Mouse (Mus musculus) heart, adult 18-20 months (tissue): ENCODE results near the gene Dsp. TPM values are rescaled to one million over a fixed set of nuclear protein-coding genes. Genes with fewer than 3 reads are reported as not detected.

ENCODE experiments used
- DNase-seq, 2 experiments: peaks; one replicate each; pipeline ENCODE4 v3.0.0; 2021 to 2022; ENCODE audit warnings: mixed read lengths in 1 of 2
- total RNA-seq, 2 experiments: library from RNA; stranded (reverse); gene quantifications; 2 replicates each; pipeline ENCODE4 v1.2.3; 2021

Gene Dsp
- total RNA-seq, 2 experiments from 2014 or later, result 526 to 592 TPM

- DNase-seq, result peak; percentile 81
Measured at GRCm38 (mm10) chr13:38170707-38171144, 19.6 kb downstream of the Dsp start.

DNA sequence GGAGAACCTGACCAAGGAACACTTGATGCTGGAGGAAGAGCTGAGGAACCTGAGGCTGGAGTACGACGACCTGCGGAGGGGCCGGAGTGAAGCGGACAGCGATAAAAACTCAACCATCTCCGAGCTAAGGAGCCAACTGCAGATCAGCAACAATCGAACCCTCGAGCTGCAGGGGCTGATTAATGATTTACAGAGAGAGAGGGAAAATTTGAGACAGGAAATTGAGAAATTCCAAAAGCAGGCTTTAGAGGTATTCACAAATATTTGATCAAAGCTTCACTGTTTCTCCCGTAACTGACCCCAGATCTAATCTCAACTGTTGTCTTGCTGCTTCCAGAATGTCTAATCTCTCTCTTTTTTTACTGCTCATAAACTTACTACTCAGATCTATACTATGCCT lies 42.3 kb downstream of the Dsp start:
- no peak for DNase-seq

DNA sequence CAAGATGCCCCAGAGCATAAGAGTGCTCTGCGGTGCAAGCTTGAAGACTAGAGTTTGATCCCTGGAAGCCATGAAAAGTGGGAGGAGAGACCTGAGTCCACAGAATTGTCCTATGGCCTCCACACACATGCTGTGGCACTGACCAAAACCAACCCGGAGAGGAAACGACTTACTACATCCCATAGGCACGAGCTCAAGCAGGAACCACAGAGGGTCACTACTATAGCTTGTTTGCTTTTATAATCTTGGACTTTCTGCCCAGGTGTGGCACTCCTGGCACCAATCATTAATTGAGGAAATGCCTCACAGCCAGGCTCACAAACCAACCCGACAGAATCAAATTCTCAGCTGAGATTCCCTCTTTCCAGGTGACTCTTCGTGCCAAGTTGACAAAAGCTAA lies 50.3 kb downstream of the Dsp start:
- no peak for DNase-seq

GRCm38 (mm10) chr13:38204171-38204570 lies 53.1 kb downstream of the Dsp start:
- DNase-seq, result no peak

DNA sequence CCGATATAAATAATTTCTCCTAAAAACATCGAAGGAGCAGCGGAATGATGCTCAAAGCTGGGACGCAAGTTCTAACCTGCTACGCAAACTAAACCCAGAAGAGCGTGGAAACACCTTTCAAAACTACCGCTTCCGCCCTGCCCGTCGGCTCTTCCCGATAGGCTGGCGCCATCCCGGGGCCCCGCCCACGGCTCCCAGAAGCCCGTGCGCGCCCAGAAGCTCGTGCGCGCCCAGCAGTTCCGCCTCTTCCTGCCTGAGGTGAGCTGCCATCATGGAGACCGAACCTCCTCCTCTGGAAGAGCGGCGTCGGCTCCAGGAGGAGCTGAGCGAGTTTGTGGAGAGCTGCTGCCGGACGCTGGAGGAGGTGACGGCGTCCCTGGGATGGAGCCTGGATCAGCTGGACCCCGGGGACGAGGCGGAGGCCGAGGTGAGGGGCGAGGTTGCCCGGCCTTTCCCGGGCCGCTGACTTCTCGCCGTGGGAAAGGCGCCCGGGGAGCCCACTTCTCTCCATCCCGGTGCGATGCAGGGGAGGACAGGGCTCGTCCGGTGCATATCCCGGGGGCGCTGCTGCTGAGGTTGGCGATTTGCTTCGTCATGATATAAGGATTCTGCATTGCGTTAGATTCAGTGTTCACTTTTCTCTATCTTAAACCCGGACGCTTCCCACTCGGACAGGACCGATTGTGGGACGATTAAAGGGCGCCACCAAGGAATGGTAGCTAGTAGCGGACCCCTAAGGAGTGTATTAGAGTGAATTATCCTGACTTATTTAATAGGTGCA lies 53.8 kb downstream of the Dsp start, which contains the start of gene Snrnp48:
TSS of gene Snrnp48 (plus strand) at position 237 of the 781 bp plus-strand sequence.
- peak; percentile 90 to 93 for DNase-seq

DNA sequence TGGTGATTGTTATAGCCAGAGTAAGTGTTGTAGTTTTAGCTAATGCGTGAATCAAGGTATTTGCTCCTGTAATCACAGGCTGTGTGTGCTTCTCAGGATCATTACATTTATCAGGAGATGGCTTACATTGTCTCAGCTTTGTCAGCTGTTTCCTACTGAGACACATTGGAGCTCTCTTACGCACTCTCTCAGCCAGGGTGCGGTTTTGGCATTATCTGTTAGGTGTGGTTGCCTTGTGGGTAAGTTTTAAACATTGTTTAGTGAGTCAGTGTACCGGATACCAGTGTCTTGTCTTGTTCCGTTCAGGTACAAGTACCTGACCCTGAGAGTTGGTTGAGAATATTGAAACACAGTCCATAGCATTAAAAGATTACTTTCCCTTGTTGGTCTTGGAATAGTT lies 60.0 kb downstream of the Dsp start:
- DNase-seq, result no peak

GRCm38 (mm10) chr13:38218686-38219085 lies 67.6 kb downstream of the Dsp start:
- DNase-seq, result no peak

DNA sequence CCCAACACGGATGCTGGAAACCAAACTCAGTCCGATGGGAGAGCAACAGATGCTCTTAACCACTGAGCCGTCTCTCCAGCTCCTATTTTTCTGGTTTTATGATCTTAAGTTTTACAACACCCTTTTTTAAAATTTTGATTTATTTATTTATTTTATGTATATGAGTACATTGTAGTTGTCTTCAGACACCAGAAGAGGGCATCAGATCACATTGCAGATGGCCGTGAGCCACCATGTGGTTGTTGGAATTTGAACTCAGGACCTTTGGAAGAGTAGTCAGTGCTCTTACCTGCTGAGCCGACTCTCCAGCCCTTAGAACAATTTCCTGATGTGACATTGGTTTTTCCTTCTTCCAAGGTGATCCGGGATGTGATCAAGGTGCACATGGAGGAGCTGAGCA lies 69.2 kb downstream of the Dsp start:
- no peak for DNase-seq

GRCm38 (mm10) chr13:38230177-38230821 lies 79.2 kb downstream of the Dsp start:
- DNase-seq, result no peak

GRCm38 (mm10) chr13:38232411-38232810 lies 81.3 kb downstream of the Dsp start:
- DNase-seq, result no peak

GRCm38 (mm10) chr13:38232856-38233625 lies 81.9 kb downstream of the Dsp start:
- DNase-seq, result peak in 1 of 2 experiments; percentile 31

DNA sequence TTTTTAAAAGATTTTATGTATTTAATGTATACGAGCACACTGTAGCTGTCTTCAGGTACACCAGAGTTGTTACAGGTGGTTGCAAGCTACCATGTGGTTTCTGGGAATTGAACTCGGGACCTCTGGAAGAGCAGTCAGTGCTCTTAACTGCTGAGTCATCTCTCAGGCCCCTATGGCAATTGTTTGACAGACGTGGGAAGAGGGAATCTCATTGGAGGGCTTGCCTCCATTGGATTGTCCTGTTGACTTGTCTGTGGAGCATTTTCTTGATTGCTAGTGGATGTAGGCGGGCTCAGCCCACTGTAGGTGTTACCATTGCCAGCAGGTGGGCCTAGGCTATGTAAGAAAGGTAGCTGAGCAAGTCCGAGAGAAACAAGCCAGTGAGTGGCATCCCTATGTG lies 83.6 kb downstream of the Dsp start:
- no peak for DNase-seq

- DNase-seq, result no peak
Measured at GRCm38 (mm10) chr13:38235370-38235769, 84.3 kb downstream of the Dsp start.

GRCm38 (mm10) chr13:38248151-38248550 lies 97.1 kb downstream of the Dsp start:
- peak in 1 of 2 experiments; percentile 46 for DNase-seq

Other genes starting within 250 kb of the Dsp start
- gene Ssr1, start 157.1 kb upstream of the Dsp start, total RNA-seq, result 10 to 100 TPM; 41.4 to 43.0 TPM
- 10 to 100 TPM in 1 of 2 experiments, 1 to 10 TPM in 1; 7.3 to 10.2 TPM for gene Riok1, start 114.3 kb upstream of the Dsp start, total RNA-seq
- 1 to 10 TPM; 2.3 to 2.4 TPM for gene Cage1, start 114.2 kb upstream of the Dsp start, total RNA-seq
- gene Snrnp48, start 53.6 kb downstream of the Dsp start, total RNA-seq, result 10 to 100 TPM; 10.0 to 10.2 TPM
- gene Bmp6, start 193.8 kb downstream of the Dsp start, total RNA-seq, result 10 to 100 TPM; 19.7 to 23.4 TPM